Mouse (Mus musculus): ENCODE measurements around the gene Uba6.

The Uba6 gene

DNA sequence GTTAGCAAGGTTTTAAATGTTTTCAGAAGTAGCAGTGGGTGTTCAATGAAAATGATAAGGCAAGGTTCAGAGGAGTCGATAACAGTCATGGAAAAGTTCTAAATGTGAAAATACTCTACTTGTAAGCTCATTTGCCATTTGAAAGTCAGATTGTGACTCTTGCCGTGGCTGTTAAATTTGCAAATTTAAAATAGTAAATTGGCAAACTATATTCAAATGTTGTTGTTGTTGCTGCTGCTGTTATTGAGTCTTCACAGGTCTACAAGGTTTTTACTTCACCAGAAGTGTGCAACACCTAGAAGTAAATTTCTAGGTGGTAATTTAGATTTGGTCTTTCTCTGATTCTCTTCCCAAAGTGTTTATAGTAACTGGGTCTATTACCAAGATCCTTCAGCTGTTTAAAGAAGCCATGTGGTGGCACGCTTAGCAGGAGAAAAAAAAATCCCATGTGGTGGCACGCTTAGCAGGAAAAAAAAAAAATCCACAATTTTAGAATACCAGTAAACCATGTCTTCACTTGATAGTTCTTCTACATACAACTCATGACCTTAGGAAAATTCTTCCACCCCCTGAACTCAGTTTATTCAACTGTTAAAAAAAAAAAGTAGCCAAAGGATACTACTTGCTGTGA lies 99.7 kb downstream of the Uba6 start:
- in situ Hi-C loops (cut with MseI, MboI) = no loop called here

DNA sequence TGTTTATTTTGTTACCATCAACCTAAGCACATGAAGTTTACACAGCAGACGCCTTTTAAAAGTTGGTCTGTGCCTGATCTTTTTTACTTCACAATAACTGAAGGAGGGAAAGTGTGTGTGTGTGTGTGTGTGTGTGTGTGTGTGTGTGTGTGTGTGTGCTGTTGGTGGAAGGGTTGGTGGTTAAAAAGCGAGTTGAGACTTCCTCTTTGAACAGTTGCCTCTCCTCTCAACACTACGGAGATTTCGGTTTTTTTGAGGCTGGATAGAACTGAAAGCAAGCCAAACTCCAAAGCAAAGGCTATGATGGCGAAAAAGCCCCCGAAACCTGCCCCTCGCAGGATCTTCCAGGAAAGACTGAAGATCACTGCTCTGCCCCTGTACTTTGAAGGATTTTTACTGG lies 101.1 kb downstream of the Uba6 start, which contains the start of gene Stap1:
TSS of gene Stap1 (plus strand) at position 209 of the 400 bp plus-strand sequence.
- in situ Hi-C loops (cut with MseI, MboI) = no loop called here

DNA sequence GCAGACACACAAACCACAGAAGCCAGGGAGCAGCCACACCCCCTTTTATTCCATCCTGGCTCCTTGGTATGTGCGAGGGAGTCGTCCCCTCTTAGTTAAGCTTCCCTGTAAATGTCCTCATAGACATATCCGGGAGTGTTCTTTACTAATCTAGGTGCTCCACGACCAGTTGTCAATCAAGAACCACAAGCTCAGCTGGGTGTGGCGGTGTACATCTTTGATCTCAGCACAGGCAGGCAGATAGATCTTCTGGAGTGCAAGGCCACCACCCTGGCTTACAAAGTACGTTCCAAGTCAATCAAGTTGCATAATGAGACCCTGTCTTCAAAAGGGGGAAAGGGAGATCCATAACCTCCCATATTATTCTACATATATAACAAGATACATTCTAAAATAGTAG lies 103.5 kb downstream of the Uba6 start:
- in situ Hi-C loops (cut with MseI, MboI) = no loop called here

GRCm38 (mm10) chr5:86068451-86068850 lies 104.2 kb downstream of the Uba6 start:
- in situ Hi-C loops (cut with MseI, MboI) = no loop called here

GRCm38 (mm10) chr5:86066551-86066929 lies 106.1 kb downstream of the Uba6 start:
- in situ Hi-C loops (cut with MseI, MboI) = no loop called here

GRCm38 (mm10) chr5:86065876-86066550 lies 106.6 kb downstream of the Uba6 start:
- in situ Hi-C loops (cut with MseI, MboI) = no loop called here

GRCm38 (mm10) chr5:86065101-86065875 lies 107.3 kb downstream of the Uba6 start, which contains the start of gene Cenpc1:
Gene Cenpc1, minus strand, starts transcription at chr5:86065583.
- in situ Hi-C loops (cut with MseI, MboI) = no loop called here

- in situ Hi-C loops (cut with MseI, MboI) = no loop called here
Measured at GRCm38 (mm10) chr5:86063501-86063900, 109.1 kb downstream of the Uba6 start.

Data from mouse trophoblast stem cell (cell line).